Mouse (Mus musculus) frontal cortex, postnatal 25 days (tissue): ENCODE measurements around the gene Alx3.

Source experiments
- DNase-seq, 2 experiments: peaks; one replicate each; pipeline ENCODE4 v3.0.0; 2022; ENCODE audit warnings: low spot score in 2 of 2

The Alx3 gene

DNA sequence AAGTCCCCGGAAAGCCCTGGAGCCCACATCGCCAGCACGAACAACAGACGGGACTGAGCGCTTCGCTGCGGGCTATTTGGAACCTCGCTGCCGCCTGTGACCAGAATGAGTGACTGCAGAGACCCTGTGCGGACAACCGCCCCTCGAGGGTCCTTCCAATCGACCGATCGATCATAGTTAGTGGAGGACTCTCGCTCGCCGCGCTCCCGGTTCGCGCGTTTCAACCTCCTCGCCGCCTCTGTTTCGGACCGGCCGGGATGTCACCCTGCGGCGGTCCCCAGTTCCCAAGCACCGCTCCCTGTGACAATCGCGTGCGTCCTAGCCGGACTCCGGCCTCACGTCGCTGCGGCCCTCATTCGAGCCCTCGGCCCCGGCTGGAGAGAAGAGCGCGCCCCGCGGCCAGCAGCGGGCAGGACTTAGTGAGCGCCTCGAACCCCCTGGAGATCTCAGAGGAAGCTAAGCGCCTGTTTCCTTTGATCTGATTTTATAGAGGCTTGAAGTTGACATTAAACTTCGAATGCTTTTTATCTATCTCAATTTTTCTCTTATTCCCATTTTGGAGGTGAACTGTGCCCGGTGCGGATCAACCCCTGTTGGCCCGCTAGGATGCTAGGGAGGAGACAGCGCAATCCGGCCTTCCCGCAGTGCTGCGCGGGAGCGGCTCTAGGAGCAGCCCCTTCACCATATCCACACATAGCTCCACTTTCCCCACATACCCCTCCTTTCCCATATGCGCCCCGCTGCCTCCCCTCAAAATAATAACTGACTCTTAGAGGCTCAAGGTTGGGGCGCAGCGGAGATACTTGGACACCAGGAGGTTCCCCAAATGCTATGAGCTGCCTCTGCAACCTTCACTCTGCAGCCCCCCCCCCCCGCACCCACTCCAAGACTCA lies 11.7 kb upstream of the Alx3 start:
- no peak for DNase-seq

DNA sequence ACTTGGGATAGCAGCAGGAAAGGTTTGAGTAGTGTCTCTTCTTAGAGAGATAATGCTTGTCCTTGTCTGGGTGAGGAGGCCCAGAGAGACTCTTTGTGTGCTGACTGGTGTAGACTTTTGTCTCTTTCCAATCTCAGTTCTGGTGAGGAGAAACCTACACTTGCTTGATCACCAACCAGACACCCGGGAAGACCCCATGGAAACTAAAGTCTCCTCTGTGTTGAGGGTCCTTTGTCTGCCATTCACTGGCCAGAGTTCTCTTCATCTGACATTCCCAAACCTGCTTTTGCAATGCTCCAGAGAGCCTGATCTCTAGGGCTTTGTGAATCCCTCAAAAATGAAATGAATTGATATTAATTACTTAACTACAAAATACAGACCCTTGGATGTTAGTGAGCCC lies 10.9 kb upstream of the Alx3 start:
- DNase-seq, result no peak

DNA sequence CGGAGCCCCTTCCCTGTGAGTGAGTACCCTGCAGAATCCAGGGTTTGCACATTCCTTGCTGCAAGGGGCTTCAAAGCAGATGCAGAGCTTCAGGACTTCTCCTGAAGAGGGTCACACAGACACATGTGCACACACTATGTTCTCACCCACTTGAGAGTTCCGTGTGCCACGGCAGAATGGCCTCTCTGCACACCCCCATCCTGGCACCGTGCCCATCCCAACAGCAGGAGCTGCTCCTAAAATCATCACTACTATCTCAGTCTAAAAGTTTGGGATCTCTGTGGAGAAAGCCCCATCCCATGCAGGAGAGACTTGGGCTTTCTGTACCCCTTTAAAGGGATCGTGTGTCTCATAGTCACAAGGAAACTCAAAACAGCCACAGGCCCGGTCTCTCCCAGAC lies 8.3 kb upstream of the Alx3 start:
- no peak for DNase-seq

DNA sequence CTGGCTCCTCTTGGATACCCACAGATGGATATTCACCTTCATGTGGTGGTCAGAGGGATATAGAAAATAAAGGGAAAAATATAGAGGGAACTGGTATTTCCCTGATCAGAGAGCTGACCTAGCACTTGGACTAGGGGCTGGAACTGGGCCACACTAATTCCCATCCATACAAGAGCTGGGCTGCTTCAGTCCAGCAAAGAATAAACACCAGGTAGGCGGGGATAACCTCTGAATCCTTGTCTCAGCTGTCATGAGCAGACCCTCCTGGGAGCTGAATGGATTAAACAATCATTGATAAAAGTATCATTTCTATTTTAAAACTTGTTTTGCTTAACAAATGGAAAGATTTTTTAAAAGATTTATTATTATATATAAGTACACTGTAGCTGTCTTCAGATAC lies 3.2 kb upstream of the Alx3 start:
- no peak for DNase-seq

DNA sequence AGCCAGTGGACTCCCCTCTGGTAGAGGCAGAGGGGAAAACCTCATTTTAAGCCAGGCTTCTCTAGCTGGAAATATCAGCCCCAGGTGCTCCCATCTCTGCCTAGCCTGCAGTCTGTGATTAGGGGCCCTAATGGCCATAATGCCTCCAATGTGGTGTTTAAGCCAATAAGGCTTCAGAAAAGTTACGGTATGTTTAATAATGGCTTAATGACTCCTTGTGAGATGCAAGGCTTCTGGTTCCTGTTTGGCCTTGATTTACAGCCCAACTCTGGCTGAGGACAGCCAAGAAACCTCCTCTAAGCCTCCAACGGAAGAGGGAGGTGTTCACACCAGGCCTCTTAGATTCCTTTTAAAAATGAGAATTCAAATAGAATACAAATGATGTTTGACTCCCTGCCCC lies 1.2 kb upstream of the Alx3 start:
- DNase-seq, result no peak

DNA sequence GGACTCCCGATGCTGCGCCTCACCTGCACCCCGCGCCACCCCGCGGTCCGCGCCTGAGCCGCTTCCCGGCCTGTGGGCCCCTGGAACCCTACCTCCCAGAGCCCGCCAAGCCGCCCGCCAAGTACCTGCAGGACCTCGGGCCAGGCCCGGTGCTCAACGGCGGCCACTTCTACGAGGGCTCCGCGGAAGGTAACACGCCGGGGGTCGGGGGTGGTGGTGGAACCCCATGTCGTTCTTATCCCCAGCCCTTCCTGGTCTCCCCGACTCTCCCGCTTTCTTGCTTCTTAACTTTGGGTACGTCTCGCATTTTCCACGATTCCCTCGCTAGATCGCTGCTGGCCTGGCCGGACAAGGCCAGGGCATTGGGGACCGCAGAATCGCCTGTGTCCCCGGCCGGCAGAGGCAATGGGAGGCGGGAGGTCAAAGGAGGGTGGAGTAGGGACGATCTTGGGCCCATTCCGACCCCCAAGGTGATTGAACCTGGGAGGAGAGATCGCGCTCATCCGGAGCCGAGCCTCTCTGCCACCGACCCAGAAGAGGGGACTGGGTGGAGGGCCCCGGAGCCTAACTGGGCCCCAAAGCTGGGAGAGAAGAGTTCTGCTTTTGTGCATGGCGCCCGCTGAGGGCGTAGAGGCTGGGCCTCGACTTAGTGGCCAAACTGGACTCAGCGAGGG lies 570 bp downstream of the Alx3 start:
- no peak for DNase-seq

DNA sequence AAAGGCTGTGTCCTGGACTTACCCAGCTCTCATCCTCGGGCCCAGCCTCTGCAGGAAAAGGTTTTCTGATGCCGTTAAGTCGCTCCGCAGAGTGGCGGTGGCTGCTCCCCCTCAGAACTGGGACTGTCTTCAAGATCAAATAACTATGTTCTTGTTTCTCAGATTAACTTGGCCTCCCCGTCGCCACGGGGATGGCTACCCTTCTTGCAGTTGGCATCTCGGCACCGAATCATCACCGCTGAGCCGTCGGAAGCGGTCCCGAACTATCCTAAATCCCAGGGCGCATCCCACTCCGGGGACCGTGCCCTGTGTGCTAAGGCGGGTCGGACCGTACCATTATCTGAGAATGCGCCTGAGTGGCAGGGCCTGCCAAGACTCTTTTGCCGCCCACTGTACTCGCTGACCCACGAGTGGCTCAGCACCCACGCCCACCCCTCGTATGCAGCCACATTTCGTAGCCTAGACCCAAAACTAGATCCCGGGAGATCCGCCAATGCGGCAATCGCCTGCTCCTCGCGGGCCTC lies 1.2 kb downstream of the Alx3 start:
- no peak for DNase-seq

DNA sequence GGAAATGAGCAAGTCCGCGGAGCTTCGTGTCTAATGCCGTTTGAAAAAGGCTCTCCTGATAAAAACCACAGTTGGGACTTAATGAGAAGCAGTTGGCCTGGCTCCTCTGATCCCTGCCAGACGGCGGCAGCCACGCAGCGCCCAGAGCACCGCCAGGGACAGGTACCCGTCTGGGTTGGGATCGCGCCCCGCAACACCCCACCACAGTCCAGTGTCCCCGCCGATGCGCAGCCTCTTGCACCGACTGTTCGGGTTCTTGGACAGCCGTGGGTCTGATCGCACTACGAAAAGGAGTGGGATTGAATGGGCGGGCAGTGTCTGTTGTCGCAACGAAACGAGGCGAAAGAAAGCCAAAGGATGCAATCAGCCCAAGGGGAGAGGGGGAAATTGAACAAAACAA lies 1.7 kb downstream of the Alx3 start:
- no peak for DNase-seq

DNA sequence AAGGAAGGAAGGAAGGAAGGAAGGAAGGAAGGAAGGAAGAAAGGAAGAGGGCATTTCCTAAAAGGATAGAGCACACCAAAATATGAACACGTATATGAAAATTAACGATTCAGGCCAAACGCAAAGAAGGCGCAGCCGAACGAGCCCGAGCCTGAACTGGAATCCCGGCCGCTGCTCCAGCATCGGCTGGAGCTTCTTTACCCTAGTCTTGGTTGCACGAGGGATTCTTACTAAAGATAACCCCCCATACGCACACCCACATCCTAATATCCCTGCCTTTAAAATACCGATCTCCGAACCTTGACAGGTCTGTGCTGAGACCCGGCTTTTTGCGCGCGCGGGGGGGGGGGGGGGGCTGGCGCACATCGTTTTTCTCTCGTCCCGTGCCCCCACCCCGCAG lies 2.3 kb downstream of the Alx3 start:
- no peak for DNase-seq

DNA sequence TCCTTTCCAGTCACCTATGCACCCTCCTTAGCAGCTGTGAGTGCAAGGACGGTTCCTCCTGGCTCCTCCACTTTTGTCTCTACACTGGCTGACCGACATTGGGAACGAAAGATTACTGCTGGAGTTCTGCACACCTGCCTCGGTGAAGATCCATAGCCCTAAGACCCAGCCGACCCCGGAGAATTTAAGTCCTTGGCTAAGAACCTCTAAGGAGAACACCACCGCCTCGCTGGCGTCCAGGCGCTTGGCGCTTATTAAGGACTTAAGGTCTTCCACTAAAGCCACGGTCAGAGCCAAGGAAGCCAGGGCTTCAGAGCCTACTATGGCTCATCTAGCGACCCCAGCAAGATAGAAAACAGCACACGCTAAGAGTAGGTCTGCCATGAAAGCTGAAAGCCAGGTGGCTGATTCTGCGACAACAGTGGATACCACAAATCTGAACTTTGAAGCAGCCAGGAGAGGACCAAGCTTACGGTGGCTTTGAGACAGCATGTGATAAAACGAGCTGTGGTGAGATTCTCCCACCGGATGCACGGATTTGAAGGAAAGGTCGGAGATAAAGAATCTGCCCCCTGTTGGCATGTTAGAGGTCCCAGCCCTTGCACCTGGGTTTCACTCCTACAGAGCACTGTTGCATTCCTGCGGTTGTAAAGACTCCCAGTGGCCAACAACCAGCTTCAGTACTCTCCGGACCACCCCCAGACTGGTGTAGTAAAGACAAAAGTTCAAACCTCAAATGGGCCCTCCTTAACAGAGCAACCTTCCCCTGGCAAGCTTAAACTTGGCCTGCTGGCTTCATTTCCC lies 3.0 kb downstream of the Alx3 start:
- DNase-seq, result no peak

DNA sequence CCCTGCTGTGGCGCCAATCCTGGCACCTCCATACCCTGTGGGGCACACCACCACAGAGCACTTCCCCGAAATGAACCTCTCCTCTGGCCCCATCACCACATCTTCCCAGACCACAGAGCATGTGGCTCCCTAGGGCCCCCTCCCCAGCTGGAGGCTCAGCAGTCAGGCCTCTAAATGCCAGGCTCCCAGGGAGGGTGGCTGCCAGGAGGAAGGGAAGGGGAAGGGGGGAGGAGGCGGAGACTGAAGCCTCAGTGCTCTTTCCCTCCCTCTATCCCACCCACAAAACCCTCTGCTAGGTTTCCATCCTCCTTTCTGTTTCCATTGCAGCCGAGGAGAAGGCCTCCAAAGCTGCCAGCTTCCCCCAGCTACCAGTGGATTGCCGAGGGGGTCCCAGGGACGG lies 5.3 kb downstream of the Alx3 start:
- DNase-seq, result no peak

DNA sequence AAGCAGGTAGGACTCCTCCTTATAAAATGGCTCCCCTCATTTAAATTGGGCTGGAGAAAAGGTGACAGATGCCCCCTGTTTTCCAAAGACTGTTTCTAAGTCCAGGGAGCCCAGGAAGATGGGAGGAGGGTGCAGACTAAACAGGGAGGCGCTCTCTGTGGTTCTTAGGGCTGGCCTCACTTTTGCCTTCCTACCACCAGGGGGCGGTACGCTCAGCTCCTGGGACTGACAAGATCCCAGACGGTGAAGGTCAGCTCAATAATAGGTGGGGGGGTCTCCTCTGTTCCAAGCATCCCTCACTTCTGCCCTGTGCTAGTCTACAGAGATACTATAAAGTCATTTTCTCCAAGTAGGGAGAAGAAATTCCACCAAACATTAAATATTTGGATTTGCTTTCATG lies 10.5 kb downstream of the Alx3 start:
- no peak for DNase-seq

DNA sequence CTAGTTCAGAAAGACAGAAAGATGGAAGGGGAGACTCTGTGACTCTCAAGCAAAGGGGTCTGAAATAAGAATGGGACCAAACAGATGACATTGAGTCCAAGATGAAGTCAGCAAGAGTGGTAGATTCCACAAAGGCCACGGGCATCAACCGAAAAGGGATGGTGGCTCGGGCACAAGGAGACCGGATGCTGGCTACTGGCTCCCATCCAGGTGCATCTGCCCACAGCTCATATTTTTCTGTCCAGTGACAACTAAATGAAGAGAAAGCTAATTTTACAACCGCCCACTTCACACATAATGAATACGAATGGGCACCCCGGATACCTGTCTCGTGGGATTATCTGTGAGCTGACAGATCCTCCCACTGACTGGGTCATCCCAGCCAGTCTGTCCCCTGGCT lies 12.4 kb downstream of the Alx3 start:
- no peak for DNase-seq

DNA sequence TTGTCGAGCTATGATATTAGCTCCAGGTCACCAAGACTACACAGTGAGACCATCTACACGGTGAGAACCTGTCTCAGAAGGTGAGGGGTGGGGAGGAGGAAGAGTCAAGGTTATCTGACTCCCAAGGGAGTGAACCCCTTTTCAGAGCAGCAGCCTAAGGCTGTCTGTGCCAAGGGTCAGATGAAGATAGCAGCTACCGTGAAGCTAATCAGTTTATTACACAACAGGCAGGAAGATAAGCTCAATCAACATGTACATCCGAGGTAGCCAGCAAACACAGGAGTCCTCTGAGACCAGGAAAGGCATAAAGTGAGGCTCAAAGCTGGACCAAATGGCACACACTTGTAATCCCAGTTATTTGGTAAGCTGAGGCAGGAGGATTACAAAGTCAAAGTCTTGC lies 14.0 kb downstream of the Alx3 start:
- DNase-seq, result no peak

DNA sequence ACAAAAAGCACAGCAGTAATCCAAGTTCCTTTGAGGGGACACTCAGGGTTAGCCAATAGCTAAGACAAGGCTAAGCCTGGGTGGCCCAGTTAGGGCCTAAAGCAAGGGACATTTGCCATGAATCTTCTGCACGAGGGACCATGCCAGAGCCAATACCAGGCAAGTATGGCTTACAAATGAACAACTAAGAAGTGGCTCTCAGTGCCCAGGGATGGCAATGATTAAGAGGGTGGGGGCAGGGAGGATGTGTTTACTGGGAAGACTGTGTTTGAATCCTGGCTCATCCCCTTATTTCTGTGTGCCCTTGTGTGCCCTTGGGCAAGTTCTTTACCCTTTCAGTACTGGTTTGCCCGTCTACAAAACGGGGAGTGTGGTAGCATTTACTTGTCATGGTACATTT lies 14.5 kb downstream of the Alx3 start:
- DNase-seq, result no peak

DNA sequence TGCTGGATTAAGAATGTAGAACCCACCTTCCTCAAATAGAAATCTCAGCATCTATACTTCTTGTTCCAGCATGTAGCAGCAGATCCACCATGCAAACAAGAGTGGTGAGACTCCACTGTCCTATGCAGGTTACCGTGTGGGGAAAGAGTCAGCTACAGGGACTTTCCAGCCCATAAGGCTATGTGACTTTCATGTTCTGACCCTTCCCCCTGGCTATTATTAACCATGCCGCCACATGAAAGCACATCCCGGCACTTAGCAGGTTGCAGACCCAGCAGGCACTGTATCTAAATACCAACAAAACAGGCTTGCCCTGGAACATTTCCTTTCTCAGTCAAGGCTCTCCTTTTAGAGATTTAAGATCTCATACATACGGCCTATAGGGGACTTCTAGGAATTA lies 16.6 kb downstream of the Alx3 start:
- DNase-seq, result no peak

DNA sequence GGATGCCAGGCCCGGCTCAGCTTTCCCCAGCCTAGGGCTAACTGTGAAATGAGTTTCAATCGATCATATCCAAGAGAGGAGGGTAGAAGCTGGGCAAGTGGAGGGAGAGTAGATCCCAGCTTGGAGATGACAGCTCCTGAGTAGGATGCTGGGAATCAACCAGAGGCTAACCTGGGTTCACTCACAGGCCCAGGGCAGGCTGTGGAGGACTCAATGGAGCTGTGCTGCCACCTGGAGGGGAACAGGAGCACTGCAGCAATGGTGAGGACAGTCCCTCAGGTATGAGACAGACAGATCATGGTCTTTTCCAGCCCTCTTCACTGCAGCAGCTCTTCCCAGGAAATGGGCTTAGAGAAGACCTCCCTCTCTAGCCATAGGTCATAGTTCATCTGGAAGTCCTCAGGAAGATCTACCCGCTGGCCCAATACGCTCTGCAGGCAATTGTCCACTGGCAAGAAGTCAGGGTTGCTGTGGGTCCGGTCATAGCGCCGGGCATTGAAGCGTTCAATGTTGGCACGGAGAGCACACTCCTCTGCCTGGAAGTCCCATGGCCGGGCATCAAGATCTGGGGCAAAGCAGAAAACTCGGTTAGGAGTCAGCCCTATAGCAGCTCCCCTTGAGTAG lies 18.2 kb downstream of the Alx3 start:
- peak; percentile 56 to 61 for DNase-seq

DNA sequence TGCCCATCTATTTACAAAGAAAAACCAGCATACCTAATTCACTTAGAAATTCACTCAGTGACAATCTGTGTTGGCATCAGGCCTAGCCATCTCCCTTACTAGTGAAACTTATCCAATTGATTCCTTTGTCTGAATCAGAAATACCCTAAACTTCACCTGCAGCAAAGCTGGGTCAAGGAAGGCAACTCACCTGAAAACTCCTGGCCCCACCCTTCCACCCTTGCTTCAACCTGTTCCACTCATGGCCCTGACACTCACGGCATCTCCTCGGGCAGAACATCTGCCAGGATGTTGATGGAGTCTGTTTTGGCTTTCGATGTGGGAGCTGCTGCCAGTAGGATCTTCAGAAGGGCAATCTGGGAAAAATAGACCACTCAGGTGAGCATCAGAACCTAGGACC lies 23.0 kb downstream of the Alx3 start:
- DNase-seq, result no peak

DNA sequence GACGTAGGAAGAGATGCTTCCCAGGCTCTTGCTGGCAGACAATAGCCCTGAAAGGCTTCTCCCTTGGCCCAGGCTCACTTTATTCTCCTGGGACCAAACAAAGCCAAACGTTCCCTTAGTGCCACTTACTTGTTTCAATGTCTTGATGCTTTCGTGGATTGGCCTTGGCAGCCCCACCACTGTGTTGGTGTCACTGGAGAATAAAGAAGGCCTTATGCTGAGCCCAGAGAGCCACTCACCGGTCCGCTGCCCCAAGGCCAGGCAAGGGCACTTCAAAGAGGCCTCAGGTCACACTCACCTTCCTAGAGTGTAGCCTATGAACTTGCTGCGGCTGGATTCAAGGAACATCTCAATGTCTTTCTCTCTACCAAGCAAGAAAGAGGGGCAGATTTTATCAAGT lies 25.1 kb downstream of the Alx3 start:
- DNase-seq, result no peak

DNA sequence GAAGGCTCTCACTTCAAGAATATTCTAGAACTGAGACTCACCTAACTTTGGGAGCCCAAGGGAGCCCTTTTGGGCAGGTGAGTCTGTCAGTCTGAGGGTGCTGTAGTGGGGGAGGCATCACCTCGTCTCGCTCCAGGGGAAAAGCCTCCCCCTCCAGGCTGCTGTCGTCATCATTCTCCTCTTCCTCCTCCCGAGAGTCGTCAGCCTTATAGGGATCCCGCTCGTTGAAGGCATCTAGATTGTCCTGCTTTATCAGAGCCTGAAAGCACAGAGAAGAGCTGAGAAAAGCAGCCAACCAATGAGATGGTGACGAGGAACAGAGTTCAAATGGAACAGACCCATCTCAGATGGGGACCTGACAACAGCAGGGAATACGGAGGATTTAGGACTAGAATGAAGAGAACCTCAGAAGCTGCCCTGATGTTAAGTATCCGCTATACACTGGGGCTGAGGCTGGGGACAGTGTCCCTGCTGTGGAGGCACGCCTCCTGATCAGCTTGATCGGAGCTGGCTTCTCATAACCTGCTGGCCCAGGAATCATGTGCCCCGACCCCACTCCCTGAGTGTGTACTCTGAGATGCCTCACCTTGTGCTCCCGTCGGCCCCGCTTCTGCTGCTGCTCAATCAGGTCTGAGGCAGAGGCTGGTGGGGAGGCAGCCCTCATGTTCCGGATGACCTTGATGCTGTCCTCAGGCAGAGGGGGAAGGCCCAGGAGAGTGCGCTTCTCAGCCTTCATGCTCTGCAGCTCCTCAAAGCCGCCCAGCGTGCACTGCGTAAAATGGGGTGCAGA lies 26.6 kb downstream of the Alx3 start:
- DNase-seq, result peak in 1 of 2 experiments; percentile 1

DNA sequence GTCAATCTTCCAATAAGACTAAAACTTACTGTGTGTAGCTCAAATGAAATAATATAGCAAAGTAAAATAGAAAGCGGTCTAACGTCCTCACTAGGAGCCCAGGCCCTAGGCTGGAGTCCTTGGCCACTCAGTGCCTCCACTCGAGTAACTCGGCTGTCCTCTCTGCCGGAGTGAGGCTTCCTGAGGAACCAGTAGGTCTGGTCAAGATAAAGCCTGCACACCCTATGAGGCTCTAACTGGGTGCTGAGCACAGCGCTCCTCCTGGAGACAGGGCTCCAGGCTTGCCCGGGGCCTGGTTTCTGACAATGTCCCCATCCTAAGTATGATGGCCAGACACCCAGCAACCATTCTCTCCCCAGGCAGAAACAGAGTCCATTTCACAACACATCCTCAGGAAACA lies 27.7 kb downstream of the Alx3 start:
- DNase-seq, result peak in 1 of 2 experiments; percentile 0
